Mouse (Mus musculus) small intestine, adult 2 months (tissue): ENCODE results near the gene Caskin1.

Source experiments
- CTCF ChIP-seq: fragments of 200-500 bp; IDR thresholded peaks from 2 replicates; pipeline ENCODE4 v1.5.1; 2012; ENCODE audit warnings: low read depth, mild to moderate bottlenecking, control low read depth, inconsistent platforms, low read length, moderate library complexity, mixed read lengths; ENCODE audit not compliant: insufficient replicate concordance, insufficient read length; ENCODE audit errors: extremely low read depth
- POLR2A ChIP-seq: fragments of 200-500 bp; IDR thresholded peaks from 2 replicates; pipeline ENCODE4 v1.6.1; 2012; ENCODE audit warnings: low read depth, mild to moderate bottlenecking, control low read depth, inconsistent platforms, low read length, moderate library complexity

DNA sequence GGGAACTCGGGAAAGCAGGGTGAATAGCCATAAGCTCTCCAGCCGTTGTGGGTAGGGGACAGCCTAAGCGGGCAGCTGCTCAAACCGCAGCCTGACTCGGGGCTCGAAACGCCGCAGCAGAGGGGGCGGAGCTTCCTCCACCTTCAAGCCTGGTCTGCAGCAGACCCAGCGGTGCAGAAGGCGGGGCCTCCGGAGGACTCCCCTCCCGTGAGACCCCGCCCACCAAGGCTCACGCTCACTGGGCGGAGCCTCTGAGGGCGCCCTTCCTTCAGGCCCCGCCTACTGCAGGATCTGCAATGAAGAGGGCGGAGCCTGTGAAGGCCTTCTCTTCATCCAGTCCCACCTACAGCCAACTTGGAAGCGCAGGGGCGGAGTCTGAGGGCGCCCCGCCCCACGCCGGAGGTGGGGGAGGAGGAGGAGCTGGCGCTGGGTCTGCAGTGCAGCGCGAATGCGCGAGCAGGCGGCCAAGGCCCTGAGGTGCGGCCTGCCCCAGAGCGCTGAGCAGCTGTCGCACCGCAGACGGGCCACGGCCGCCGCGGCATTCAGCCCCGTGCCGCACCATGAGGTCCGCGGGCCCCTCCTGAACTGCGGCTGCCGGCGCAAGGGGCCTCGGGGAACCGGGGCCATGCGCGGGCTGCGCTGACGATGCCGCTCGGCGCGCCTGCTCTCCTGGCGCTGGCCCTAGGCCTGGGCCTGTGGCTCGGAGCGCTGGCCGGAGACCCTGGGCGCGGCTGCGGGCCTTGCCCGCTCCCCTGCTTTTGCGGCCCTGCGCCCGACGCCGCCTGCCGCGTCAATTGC, 61.4 kb downstream of the Caskin1 start, which contains the start of gene Pkd1:
- TF ChIP-seq CTCF (0 out of 2 replicates have a peak, but pooled peaks have one; percentile 10), POLR2A (peak; percentile 92)
